Mouse (Mus musculus) kidney, adult 2 months (tissue): Measurements from ENCODE around the gene Cntrob. TPM values are rescaled to one million over a fixed set of nuclear protein-coding genes. Genes with fewer than 3 reads are reported as not detected.
A peak's percentile ranks its signal among the peaks of the same experiment; 100 is the strongest.

Source experiments
- DNase-seq: peaks from one replicate; pipeline ENCODE4 v3.0.0; 2021
- H3K27ac ChIP-seq: fragments of 200-500 bp; 2 replicates; pipeline ENCODE4 v1.5.1; 2012; ENCODE audit warnings: low read depth, low read length, control low read depth, inconsistent platforms; ENCODE audit not compliant: insufficient read depth
- H3K27me3 ChIP-seq: fragments of 200-500 bp; replicated peaks from 2 replicates; pipeline ENCODE4 v1.6.1; 2012; ENCODE audit warnings: mild to moderate bottlenecking, moderate library complexity, low read length, inconsistent platforms; ENCODE audit not compliant: control insufficient read depth, insufficient read depth
- H3K36me3 ChIP-seq: fragments of 200-500 bp; 2 replicates; pipeline ENCODE4 v1.6.1; 2012; ENCODE audit warnings: mild to moderate bottlenecking, moderate library complexity, low read length, inconsistent platforms; ENCODE audit not compliant: control insufficient read depth, insufficient read depth
- H3K4me1 ChIP-seq: fragments of 200-500 bp; 2 replicates; pipeline ENCODE4 v1.6.1; 2011; ENCODE audit warnings: low read length; ENCODE audit not compliant: control insufficient read depth, insufficient read depth
- H3K4me3 ChIP-seq: fragments of 200-500 bp; 2 replicates; pipeline ENCODE4 v1.5.1; 2011; ENCODE audit warnings: mild to moderate bottlenecking, low read depth, low read length, control low read depth; ENCODE audit not compliant: insufficient read depth
- CTCF ChIP-seq: fragments of 200-500 bp; conservative IDR thresholded peaks from 2 replicates; pipeline ENCODE4 v1.5.1; 2011; ENCODE audit warnings: low read depth, mild to moderate bottlenecking, control low read depth, low read length, moderate library complexity, mixed read lengths; ENCODE audit not compliant: insufficient read depth, insufficient read length
- POLR2A ChIP-seq: fragments of 200-500 bp; IDR thresholded peaks from one replicate; pipeline ENCODE4 v1.6.1; 2011; ENCODE audit warnings: low read depth, low read length, control low read depth
- whole genome bisulfite sequencing: fragments of 180-500 bp; shearing (Covaris S2); methylation state at CpG from one replicate; pipeline ENCODE4 v1.1.7; 2018; 5-methylcytosine and 5-hydroxymethylcytosine counted together
- polyA plus RNA-seq: library from polyadenylated mRNA; depleted of rRNA; stranded (reverse); fragments of >200 nt; gene quantifications from 2 replicates; pipeline ENCODE4 v1.2.3, GENCODE M21; 2012

Gene Cntrob
- polyA plus RNA-seq, 1 experiment: 4.6 TPM

- H3K4me3 ChIP-seq: peak overlapping the region; percentile 25; the same call in 1 of the 2 replicates
- peaks cover 28% of the 10 kb centered on the region for H3K4me1 ChIP-seq
- peaks cover 5% of the 10 kb centered on the region; the same call in 1 of the 2 replicates for H3K36me3 ChIP-seq
- WGBS: 22% methylated on average over 8 of the region's 8 CpGs
- peak; percentile 90 for DNase-seq
- peak overlapping the region; percentile 76 for H3K27ac ChIP-seq
- H3K27me3 ChIP-seq: no peaks in the 10 kb centered on the region
- TF ChIP-seq POLR2A: no peak
- 0 out of 2 replicates have a peak, but pooled peaks have one; percentile 1 for TF ChIP-seq CTCF
These were observed 40.8 kb upstream of the Cntrob start for GRCm38 (mm10) chr11:69364376-69364775.

- no peak for TF ChIP-seq POLR2A
- DNase-seq: peak; percentile 44
- H3K36me3 ChIP-seq: peaks cover 8% of the 10 kb centered on the region
- peaks cover 24% of the 10 kb centered on the region for H3K4me1 ChIP-seq
- WGBS: 62% methylated on average over 2 of the region's 2 CpGs
- no peak overlapping the region for H3K4me3 ChIP-seq
- no peaks in the 10 kb centered on the region for H3K27me3 ChIP-seq
- no peak overlapping the region for H3K27ac ChIP-seq
These were observed 38.9 kb upstream of the Cntrob start for GRCm38 (mm10) chr11:69362479-69362878.

GRCm38 (mm10) chr11:69362021-69362420 is 38.4 kb upstream of the Cntrob start:
- Histone ChIP-seq H3K4me1 (peaks cover 24% of the 10 kb centered on the region), H3K36me3 (peaks cover 8% of the 10 kb centered on the region), H3K27me3 (no peaks in the 10 kb centered on the region), H3K4me3 (no peak overlapping the region), H3K27ac (no peak overlapping the region)
- DNase-seq: no peak
- WGBS: 56% methylated on average over 7 of the region's 7 CpGs
- TF ChIP-seq POLR2A: no peak
- no peak for TF ChIP-seq CTCF

DNA sequence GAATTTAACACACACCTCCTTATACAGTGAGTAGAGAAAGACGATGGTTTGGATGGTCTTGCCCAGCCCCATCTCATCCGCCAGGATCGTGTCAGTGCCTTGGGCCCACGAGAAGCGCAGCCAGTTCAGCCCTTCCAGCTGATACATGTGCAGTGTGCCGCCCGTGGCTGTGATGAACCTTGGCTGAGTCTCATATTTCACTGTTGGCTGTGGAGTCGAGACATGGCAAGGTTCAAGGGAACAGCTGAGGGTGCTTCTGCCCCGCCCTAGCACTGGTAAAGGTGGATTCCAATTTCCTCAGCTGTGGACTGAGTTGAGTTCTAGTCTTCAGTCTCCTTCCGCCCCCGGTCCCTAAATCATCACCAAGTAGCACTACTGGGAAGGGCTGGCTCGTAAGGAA is 34.1 kb upstream of the Cntrob start:
- H3K27ac ChIP-seq: no peak overlapping the region
- 74% methylated on average over 12 of the region's 12 CpGs for WGBS
- no peaks in the 10 kb centered on the region; the same call in none of the 2 replicates for H3K4me1 ChIP-seq
- peaks cover 12% of the 10 kb centered on the region for H3K36me3 ChIP-seq
- H3K27me3 ChIP-seq: no peaks in the 10 kb centered on the region
- DNase-seq: no peak
- TF ChIP-seq POLR2A (no peak), CTCF (no peak)
- no peak overlapping the region for H3K4me3 ChIP-seq

DNA sequence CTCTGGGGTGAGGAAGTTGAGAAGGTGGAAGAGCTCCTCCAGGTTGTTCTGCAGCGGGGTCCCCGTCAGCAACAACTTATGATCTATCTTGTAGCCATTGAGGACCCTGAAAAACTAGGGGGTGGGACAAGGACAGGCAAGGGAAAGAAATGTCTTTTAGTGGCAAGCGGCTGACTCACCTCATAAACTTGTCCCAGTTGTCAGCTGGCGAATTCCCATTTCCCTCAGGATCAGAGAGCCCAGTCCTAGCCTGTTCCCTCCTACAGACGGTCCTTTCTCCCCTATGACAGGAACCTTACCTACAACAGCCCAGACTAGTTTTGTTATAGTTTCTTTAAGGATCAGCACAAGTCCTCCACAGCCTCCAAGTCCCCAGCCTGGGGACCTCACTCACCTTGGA is 33.0 kb upstream of the Cntrob start:
- H3K27me3 ChIP-seq: no peaks in the 10 kb centered on the region
- H3K4me1 ChIP-seq: no peaks in the 10 kb centered on the region; the same call in 1 of the 2 replicates
- no peak overlapping the region for H3K27ac ChIP-seq
- TF ChIP-seq CTCF: no peak
- no peak for TF ChIP-seq POLR2A
- peaks cover 15% of the 10 kb centered on the region for H3K36me3 ChIP-seq
- no peak overlapping the region for H3K4me3 ChIP-seq
- DNase-seq: no peak
- 88% methylated on average over 5 of the region's 5 CpGs for WGBS

DNA sequence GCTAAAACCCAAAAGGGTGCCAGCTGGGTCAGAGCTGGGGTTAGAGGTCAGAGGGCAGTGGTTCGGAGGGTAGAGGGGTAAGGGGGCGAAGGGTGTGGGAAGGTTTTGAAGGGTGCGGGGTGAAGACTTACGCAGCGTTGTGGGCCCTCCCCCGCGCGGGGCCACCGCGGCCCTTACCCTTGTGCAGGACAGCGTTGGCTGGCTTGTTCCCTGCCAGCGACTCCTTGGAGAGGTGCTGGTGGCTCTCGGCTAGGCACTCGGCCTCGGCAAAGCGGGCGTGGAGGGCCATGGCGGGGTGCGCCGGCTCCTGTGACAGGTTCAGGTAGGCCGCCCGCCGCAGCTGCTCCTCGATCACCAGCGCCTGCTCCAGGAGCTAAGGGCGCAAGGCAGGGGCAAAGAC is 22.9 kb upstream of the Cntrob start:
- 90% methylated on average over 25 of the region's 26 CpGs for WGBS
- H3K4me3 ChIP-seq: no peak overlapping the region
- H3K27me3 ChIP-seq: no peaks in the 10 kb centered on the region
- DNase-seq: no peak
- no peak for TF ChIP-seq POLR2A
- no peak for TF ChIP-seq CTCF
- H3K36me3 ChIP-seq: peaks cover 4% of the 10 kb centered on the region
- H3K27ac ChIP-seq: no peak overlapping the region
- no peaks in the 10 kb centered on the region for H3K4me1 ChIP-seq

DNA sequence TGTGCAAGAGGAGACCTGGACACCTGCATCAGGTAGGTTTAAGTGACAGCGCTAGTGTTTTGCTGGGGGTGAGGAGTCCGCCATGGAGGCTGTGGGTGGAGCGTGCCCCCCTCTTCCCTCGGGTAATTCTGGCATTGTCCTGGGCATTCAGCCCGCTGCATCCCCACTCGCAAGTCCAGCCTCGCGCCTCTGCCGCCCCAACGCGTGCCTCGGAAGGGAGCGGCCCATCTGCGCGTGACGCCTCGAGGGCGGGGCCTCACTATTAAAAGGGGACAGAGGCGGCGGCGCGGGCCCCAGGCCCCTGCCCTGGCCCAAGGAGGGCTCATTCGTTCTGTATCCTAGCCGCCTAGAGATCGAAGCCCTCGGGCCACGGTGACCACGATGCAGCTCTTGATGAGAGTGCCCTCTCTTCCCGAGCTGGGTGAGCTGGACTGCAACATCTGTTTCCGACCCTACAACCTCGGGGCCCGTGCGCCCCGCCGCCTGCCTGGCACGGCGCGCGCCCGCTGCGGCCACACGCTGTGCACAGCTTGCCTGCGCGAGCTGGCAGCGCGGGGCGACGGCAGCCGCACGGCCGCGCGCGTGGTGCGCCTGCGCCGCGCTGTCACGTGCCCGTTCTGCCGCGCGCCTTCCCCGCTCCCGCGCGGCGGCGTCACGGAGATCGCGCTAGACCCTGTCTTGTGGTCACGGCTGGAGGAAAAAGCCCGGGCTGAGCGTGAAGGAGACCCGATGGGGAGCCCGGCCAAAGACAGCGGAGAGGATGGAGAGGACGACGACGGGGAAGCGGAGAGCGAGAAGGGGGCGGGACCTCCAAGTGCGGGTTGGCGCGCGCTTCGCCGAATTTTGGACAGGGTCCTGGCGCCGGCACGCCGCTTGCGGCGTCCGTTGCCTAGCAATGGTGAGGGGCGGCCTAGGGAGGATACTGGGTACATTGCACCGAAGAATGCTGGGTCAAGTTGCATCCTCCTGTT is 16.9 kb upstream of the Cntrob start, which contains the start of gene Rnf227:
TSS of gene Rnf227 (plus strand) at position 301 of the 971 bp plus-strand sequence.
- no peaks in the 10 kb centered on the region for H3K36me3 ChIP-seq
- no peak within 1 kb of the TSS for H3K27ac ChIP-seq
- WGBS: 3% methylated on average over 99 of the region's 99 CpGs
- H3K27me3 ChIP-seq: no peaks in the 10 kb centered on the region
- peaks cover 2% of the 10 kb centered on the region; the same call in 1 of the 2 replicates for H3K4me1 ChIP-seq
- H3K4me3 ChIP-seq: peak within 1 kb of the TSS; percentile 51
- peak; percentile 65 for DNase-seq
- TF ChIP-seq POLR2A (no peak), CTCF (no peak)
